Mouse (Mus musculus) left cerebral cortex, postnatal 25 days (tissue): ENCODE results near the gene Olfr172. TPM values are rescaled to one million over a fixed set of nuclear protein-coding genes. Genes with fewer than 3 reads are reported as not detected.

Experiments
- microRNA-seq, 2 experiments: library from miRNA; unstranded; fragments of <30 nt; microRNA quantifications; one replicate each; pipeline ENCODE4 v1.2.0; 2022
- total RNA-seq, 2 experiments: library from RNA; stranded (reverse); gene quantifications; 2 replicates each; pipeline ENCODE4 v1.2.3; 2021

Gene Olfr172
- total RNA-seq, 2 experiments from 2014 or later = not detected

Small RNA genes within 50 kb of the gene (microRNA-seq; reads per million reads assigned to microRNA genes)
- gene Gm27564 = 0 reads per million in 2 experiments

Other genes with a start within 250 kb of the Olfr172 start
- 10 to 100 TPM; 20.5 to 20.6 TPM for gene St3gal6, start 238.9 kb downstream of the Olfr172 start, total RNA-seq
- not detected for gene Gm813, start 146.2 kb downstream of the Olfr172 start, total RNA-seq
- not detected for gene E330017A01Rik, start 124.4 kb downstream of the Olfr172 start, total RNA-seq
- gene Cpox, start 92.9 kb downstream of the Olfr172 start, total RNA-seq = 10 to 100 TPM; 40.2 to 40.4 TPM
- gene Gpr15, start 44.1 kb downstream of the Olfr172 start, total RNA-seq = not detected
- gene Cldnd1, start 35.3 kb downstream of the Olfr172 start, total RNA-seq = 100 to 1,000 TPM in 1 of 2 experiments, 10 to 100 TPM in 1; 96.8 to 103 TPM
- not detected for gene Olfr173, start 37.1 kb upstream of the Olfr172 start, total RNA-seq
- gene Olfr175-ps1, start 63.6 kb upstream of the Olfr172 start, total RNA-seq = not detected
- not detected for gene Olfr177, start 111.6 kb upstream of the Olfr172 start, total RNA-seq
- gene Olfr178, start 128.9 kb upstream of the Olfr172 start, total RNA-seq = not detected
- gene Olfr181, start 165.6 kb upstream of the Olfr172 start, total RNA-seq = not detected
- not detected for gene Olfr180, start 166.2 kb upstream of the Olfr172 start, total RNA-seq
- not detected for gene Olfr183, start 232.2 kb upstream of the Olfr172 start, total RNA-seq